Mouse (Mus musculus): ENCODE measurements around the gene Mia. TPM values are rescaled to one million over a fixed set of nuclear protein-coding genes. Genes with fewer than 3 reads are reported as not detected.

Mia gene
- 9.0 and 17.6 TPM in 2 replicates for polyA plus RNA-seq (2012; rRNA removed)

GRCm38 (mm10) chr7:27180837-27181695, at the start of gene Mia, which contains the start of gene Gm21983:
Gene Mia (minus strand): TSS chr7:27181157.
Gene Gm21983 (minus strand): TSS chr7:27181086.

GRCm38 (mm10) chr7:27228281-27228821, 47.4 kb upstream of the Mia start, which contains the start of gene Itpkc:
Gene Itpkc (minus strand): TSS chr7:27228661.

GRCm38 (mm10) chr7:27195681-27196611, 15.0 kb upstream of the Mia start, which contains the start of the genes BC024978 and Snrpa:
Gene BC024978 (plus strand): TSS chr7:27195781.
Gene Snrpa (minus strand): TSS chr7:27196271.

GRCm38 (mm10) chr7:27178324-27179216, 2.4 kb downstream of the Mia start, which contains the start of gene Rab4b:
Gene Rab4b (minus strand): TSS chr7:27178896.

GRCm38 (mm10) chr7:27166614-27167474, 14.1 kb downstream of the Mia start, which contains the start of gene Egln2:
Gene Egln2 (minus strand): TSS chr7:27166802.

GRCm38 (mm10) chr7:27153205-27153764, 27.7 kb downstream of the Mia start, which contains the start of gene Cyp2t4:
Gene Cyp2t4 (plus strand): TSS chr7:27153714.

Other genes starting within 250 kb of the Mia start
- not detected in 2 replicates for gene Cyp2a22, start 241.8 kb downstream of the Mia start, polyA plus RNA-seq (2012; rRNA removed)
- gene Cyp2a12, start 152.1 kb downstream of the Mia start, polyA plus RNA-seq (2012; rRNA removed): 0.03 TPM in 1 of 2 replicates, not detected in the other
- 47.1 and 64.0 TPM in 2 replicates for gene Cyp2f2, start 61.2 kb downstream of the Mia start, polyA plus RNA-seq (2012; rRNA removed)
- gene Cyp2t4, start 27.4 kb downstream of the Mia start, polyA plus RNA-seq (2012; rRNA removed): not detected in 2 replicates
- gene Egln2, start 14.4 kb downstream of the Mia start, polyA plus RNA-seq (2012; rRNA removed): 46.4 and 60.7 TPM in 2 replicates
- 36.5 and 44.7 TPM in 2 replicates for gene Rab4b, start 2.3 kb downstream of the Mia start, polyA plus RNA-seq (2012; rRNA removed)
- gene Gm21983, start 71 bp downstream of the Mia start, polyA plus RNA-seq (2012; rRNA removed): not detected in 2 replicates
- gene BC024978, start 14.6 kb upstream of the Mia start, polyA plus RNA-seq (2012; rRNA removed): 4.2 and 5.4 TPM in 2 replicates
- 80.8 and 90.0 TPM in 2 replicates for gene Snrpa, start 15.1 kb upstream of the Mia start, polyA plus RNA-seq (2012; rRNA removed)
- gene Itpkc, start 47.5 kb upstream of the Mia start, polyA plus RNA-seq (2012; rRNA removed): 9.3 and 11.6 TPM in 2 replicates
- 50.0 and 64.5 TPM in 2 replicates for gene Coq8b, start 51.9 kb upstream of the Mia start, polyA plus RNA-seq (2012; rRNA removed)
- gene Numbl, start 77.3 kb upstream of the Mia start, polyA plus RNA-seq (2012; rRNA removed): 17.1 and 22.2 TPM in 2 replicates
- gene Ltbp4, start 156.5 kb upstream of the Mia start, polyA plus RNA-seq (2012; rRNA removed): 232 and 326 TPM in 2 replicates
- gene Shkbp1, start 174.9 kb upstream of the Mia start, polyA plus RNA-seq (2012; rRNA removed): 69.2 and 82.0 TPM in 2 replicates
- gene Gm20479, start 176.3 kb upstream of the Mia start, polyA plus RNA-seq (2012; rRNA removed): not detected in 2 replicates

Data from stomach, adult 2 months (tissue).